Mouse (Mus musculus): ENCODE measurements around the gene C1qtnf6. TPM values are rescaled to one million over a fixed set of nuclear protein-coding genes. Genes with fewer than 3 reads are reported as not detected.

The C1qtnf6 gene
- not detected for total RNA-seq (2023)

DNA sequence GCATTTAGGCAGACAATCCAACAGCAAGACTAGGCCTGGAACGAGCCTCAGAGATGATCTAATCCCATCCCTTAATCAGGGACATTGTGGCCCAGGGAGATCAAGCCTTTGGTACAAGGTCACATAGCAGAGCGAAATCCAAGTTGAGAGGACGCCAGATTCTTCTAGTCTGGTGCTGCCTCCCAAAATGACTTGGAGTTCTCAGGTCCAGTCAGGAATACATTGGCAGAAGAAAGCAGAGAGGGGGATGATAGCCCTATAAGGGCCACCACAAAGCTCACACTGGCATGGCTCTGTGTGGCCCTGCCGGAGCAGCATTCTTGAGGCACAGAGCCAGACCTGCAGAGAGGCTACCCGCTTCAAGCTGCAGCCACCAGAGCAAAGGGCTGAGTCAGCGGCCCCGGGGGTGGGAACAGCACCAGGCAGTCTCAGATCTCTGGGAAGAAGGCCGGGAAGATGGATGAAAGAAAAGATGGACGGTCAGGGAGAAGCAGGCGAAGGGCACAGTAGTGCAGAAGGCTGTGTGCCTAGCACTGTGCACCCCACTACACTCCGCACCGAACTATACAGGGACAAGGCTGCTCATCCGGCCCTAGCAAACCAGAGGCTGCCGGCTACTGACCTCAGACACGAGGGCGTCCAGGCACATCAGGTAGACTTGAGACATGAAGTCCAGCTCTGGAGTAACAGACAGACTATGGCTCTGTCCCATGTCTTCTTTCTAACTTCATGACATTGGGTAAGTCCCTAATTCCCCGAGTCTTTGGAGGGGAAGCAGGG, at the start of gene C1qtnf6:
Gene C1qtnf6 (minus strand): TSS at position 746 of the 780 bp plus-strand sequence.

DNA sequence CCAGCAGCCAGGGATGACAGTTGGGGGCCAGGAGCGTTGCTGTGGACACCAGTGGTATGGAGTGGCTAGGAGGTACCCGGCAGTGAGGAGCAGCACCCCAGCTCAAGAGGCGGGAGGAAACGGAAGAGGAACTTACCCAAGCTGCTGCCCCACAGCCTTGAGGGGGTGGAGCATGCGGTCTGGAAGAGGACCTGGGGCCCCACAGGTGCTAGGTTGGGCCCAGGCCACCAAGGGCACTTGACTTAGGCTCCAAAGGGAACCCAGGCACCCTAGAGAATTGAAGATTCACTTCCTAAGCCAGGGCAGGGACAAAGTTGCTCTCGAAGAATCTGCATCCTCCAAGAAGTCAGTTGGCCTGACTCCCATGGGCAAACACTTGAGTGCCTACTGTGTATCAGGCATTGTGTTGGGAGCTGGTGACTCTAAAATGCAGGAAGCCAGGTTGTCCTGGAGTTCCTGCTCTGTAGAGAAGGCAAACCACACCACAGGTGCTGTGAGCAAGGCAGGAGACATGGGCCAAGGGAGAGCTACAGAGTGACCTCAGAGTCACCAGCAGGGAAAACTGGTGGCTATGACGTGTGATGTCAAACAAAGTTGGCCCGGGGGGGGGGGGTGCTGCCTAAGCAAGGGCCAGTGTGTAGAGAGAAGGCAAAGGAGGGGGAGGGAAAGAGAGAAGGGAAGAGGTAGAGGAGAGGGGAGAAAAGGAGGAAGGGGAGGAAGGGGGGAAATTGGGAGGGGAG, 41.6 kb upstream of the C1qtnf6 start, which contains the start of gene Rac2:
Gene Rac2 (minus strand): TSS at position 126 of the 740 bp plus-strand sequence.

GRCm38 (mm10) chr15:78544561-78545001, 13.4 kb upstream of the C1qtnf6 start, which contains the start of gene Sstr3:
TSS of gene Sstr3 (minus strand) at chr15:78544685.

GRCm38 (mm10) chr15:78494968-78495406, 36.2 kb downstream of the C1qtnf6 start, which contains the start of gene Il2rb:
TSS of gene Il2rb (minus strand) at chr15:78495271.

Other genes with a start within 250 kb of the C1qtnf6 start
- gene Csf2rb2, start 225.7 kb downstream of the C1qtnf6 start, total RNA-seq (2023): 1 to 10 TPM; 1.3 to 1.8 TPM
- 10 to 100 TPM; 23.1 to 34.2 TPM for gene Csf2rb, start 205.7 kb downstream of the C1qtnf6 start, total RNA-seq (2023)
- not detected for gene Tex33, start 135.5 kb downstream of the C1qtnf6 start, total RNA-seq (2023)
- 1 to 10 TPM; 1.3 to 2.0 TPM for gene Tst, start 125.5 kb downstream of the C1qtnf6 start, total RNA-seq (2023)
- 10 to 100 TPM; 20.2 to 26.7 TPM for gene Mpst, start 125.0 kb downstream of the C1qtnf6 start, total RNA-seq (2023)
- 1 to 10 TPM in 1 of 2 experiments, under 1 TPM in 1; 0.53 to 1.0 TPM for gene Kctd17, start 102.9 kb downstream of the C1qtnf6 start, total RNA-seq (2023)
- not detected for gene Tmprss6, start 62.8 kb downstream of the C1qtnf6 start, total RNA-seq (2023)
- gene Il2rb, start 36.1 kb downstream of the C1qtnf6 start, total RNA-seq (2023): 1 to 10 TPM; 3.4 to 5.6 TPM
- gene Sstr3, start 13.3 kb upstream of the C1qtnf6 start, total RNA-seq (2023): not detected
- gene Rac2, start 41.4 kb upstream of the C1qtnf6 start, total RNA-seq (2023): 100 to 1,000 TPM; 788 to 860 TPM
- 100 to 1,000 TPM; 166 to 178 TPM for gene Cyth4, start 65.6 kb upstream of the C1qtnf6 start, total RNA-seq (2023)
- gene Elfn2, start 187.4 kb upstream of the C1qtnf6 start, total RNA-seq (2023): under 1 TPM in 1 of 2 experiments, not detected in 1; 0.12 TPM
- gene Mfng, start 242.1 kb upstream of the C1qtnf6 start, total RNA-seq (2023): 100 to 1,000 TPM in 1 of 2 experiments, 10 to 100 TPM in 1; 83.2 to 100 TPM

All from B cell, adult 67 days (primary cell).